Mouse (Mus musculus) lung, postnatal 0 days (tissue): ENCODE measurements around the gene Nek6.

Source experiments
- CTCF ChIP-seq: IDR thresholded peaks from 2 replicates; pipeline ENCODE4 v1.5.1; 2016; ENCODE audit warnings: antibody characterized with exemption, mild to moderate bottlenecking
- EP300 ChIP-seq: IDR thresholded peaks from 2 replicates; pipeline ENCODE4 v1.6.1; 2016; ENCODE audit warnings: antibody characterized with exemption, mild to moderate bottlenecking, control low read depth

DNA sequence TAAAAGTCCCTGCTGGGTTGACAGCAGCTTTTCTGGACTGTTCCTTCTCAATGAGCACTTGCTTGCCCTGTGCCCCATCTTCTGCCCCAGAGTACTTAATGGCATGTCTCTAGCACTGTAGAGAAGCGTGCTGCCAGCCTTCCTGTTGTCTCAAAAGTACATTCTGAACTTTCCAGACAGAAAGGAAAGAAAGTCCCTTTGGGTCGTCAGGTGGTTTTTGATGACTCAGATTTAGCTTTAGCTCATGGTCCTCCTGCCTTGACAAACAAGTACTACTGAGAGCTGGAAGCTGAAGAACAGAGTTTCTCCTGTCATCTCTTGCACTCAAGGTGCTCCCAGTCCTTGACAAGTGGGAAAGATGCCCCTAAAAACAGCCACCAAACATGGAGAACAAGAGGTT lies 98.7 kb downstream of the Nek6 start:
- TF ChIP-seq CTCF: no peak
- TF ChIP-seq EP300: no peak
